Mouse (Mus musculus) MEL (cell line): ENCODE data around the gene Itih4. TPM values are rescaled to one million over a fixed set of nuclear protein-coding genes. Genes with fewer than 3 reads are reported as not detected.

ENCODE experiments used
- DNase-seq: peaks from one replicate; pipeline ENCODE4 v3.0.0; 2011; ENCODE audit warnings: low read depth, low spot score
- H3K27ac ChIP-seq: 2 replicates; pipeline ENCODE4 v1.5.1; 2012; ENCODE audit warnings: low read depth, mild to moderate bottlenecking, control low read depth, low read length, moderate library complexity; ENCODE audit not compliant: control insufficient read depth
- H3K27me3 ChIP-seq, 2 experiments: fragments of 150-350 bp in 1 of 2; sonication (generic) in 1 of 2; 2 replicates each; pipeline ENCODE4 v1.6.1; 2012; ENCODE audit warnings: low read length in 2 of 2, mild to moderate bottlenecking in 2 of 2, improper control_type of control experiment in 1 of 2, moderate library complexity in 1 of 2; ENCODE audit not compliant: insufficient read depth in 2 of 2, control insufficient read depth in 1 of 2
- H3K36me3 ChIP-seq, 2 experiments: 2 replicates each; pipeline ENCODE4 v1.6.1; 2012 to 2014; ENCODE audit warnings: low read length in 2 of 2, improper control_type of control experiment in 1 of 2, inconsistent platforms in 1 of 2, mild to moderate bottlenecking in 1 of 2; ENCODE audit not compliant: insufficient read depth in 2 of 2, control insufficient read depth in 1 of 2
- H3K4me1 ChIP-seq, 2 experiments: fragments of 150-350 bp in 1 of 2; sonication (generic) in 1 of 2; 2 replicates each; pipeline ENCODE4 v1.6.1; 2012; ENCODE audit warnings: low read length in 2 of 2, improper control_type of control experiment in 1 of 2, mild to moderate bottlenecking in 1 of 2; ENCODE audit not compliant: insufficient read depth in 2 of 2, control insufficient read depth in 1 of 2
- H3K4me3 ChIP-seq, 2 experiments: fragments of 150-350 bp in 1 of 2; sonication (generic) in 1 of 2; 2 replicates each; pipeline ENCODE4 v1.5.1; 2012; ENCODE audit warnings: low read depth in 2 of 2, low read length in 2 of 2, mild to moderate bottlenecking in 2 of 2, moderate library complexity in 2 of 2, control low read depth in 1 of 2, improper control_type of control experiment in 1 of 2; ENCODE audit not compliant: control insufficient read depth in 1 of 2, insufficient read depth in 1 of 2
- H3K79me2 ChIP-seq: 2 replicates; pipeline ENCODE4 v1.6.1; 2012; ENCODE audit warnings: mild to moderate bottlenecking, low read length, moderate library complexity; ENCODE audit not compliant: control insufficient read depth, poor library complexity, insufficient read depth
- H3K9ac ChIP-seq: 2 replicates; pipeline ENCODE4 v1.6.1; 2012; ENCODE audit warnings: low read depth, mild to moderate bottlenecking, control low read depth, low read length, moderate library complexity; ENCODE audit not compliant: control insufficient read depth, poor library complexity, severe bottlenecking
- H3K9me3 ChIP-seq: fragments of 150-350 bp; sonication (generic); replicated peaks from 2 replicates; pipeline ENCODE4 v1.6.1; 2012; ENCODE audit warnings: mild to moderate bottlenecking, low read length, improper control_type of control experiment, moderate library complexity; ENCODE audit not compliant: insufficient read depth
- CHD1 ChIP-seq: IDR thresholded peaks from 2 replicates; pipeline ENCODE4 v1.6.1; 2012; ENCODE audit warnings: low read depth, mild to moderate bottlenecking, inconsistent platforms, low read length, improper control_type of control experiment
- E2F4 ChIP-seq: IDR thresholded peaks from 2 replicates; pipeline ENCODE4 v1.6.1; 2011; ENCODE audit warnings: low read depth, low read length, improper control_type of control experiment, borderline replicate concordance
- ELF1 ChIP-seq: IDR thresholded peaks from 2 replicates; pipeline ENCODE4 v1.6.1; 2014; ENCODE audit warnings: low read depth, mild to moderate bottlenecking, inconsistent platforms, low read length, improper control_type of control experiment, moderate library complexity
- EP300 ChIP-seq, 2 experiments: IDR thresholded peaks; 2 replicates each; pipeline ENCODE4 v1.6.1; 2011; ENCODE audit warnings: improper control_type of control experiment in 2 of 2, low read length in 2 of 2, low read depth in 1 of 2, mild to moderate bottlenecking in 1 of 2
- ETS1 ChIP-seq: IDR thresholded peaks from 2 replicates; pipeline ENCODE4 v1.6.1; 2012; ENCODE audit warnings: low read depth, mild to moderate bottlenecking, inconsistent platforms, low read length, improper control_type of control experiment, moderate library complexity
- GABPA ChIP-seq: IDR thresholded peaks from 2 replicates; pipeline ENCODE4 v1.6.1; 2012; ENCODE audit warnings: low read depth, mild to moderate bottlenecking, inconsistent platforms, low read length, improper control_type of control experiment, moderate library complexity
- GATA1 ChIP-seq: IDR thresholded peaks from 2 replicates; pipeline ENCODE4 v1.6.1; 2011; ENCODE audit warnings: low read depth, low read length, improper control_type of control experiment
- JUND ChIP-seq: IDR thresholded peaks from 2 replicates; pipeline ENCODE4 v1.6.1; 2011; ENCODE audit warnings: low read depth, mild to moderate bottlenecking, improper control_type of control experiment, low read length
- MAFK ChIP-seq: IDR thresholded peaks from 2 replicates; pipeline ENCODE4 v1.6.1; 2011; ENCODE audit warnings: low read depth, mild to moderate bottlenecking, low read length, improper control_type of control experiment, borderline replicate concordance
- MAX ChIP-seq: IDR thresholded peaks from 2 replicates; pipeline ENCODE4 v1.6.1; 2011; ENCODE audit warnings: low read length, improper control_type of control experiment
- MAZ ChIP-seq: IDR thresholded peaks from 2 replicates; pipeline ENCODE4 v1.6.1; 2012; ENCODE audit warnings: low read depth, mild to moderate bottlenecking, inconsistent platforms, low read length, improper control_type of control experiment
- MXI1 ChIP-seq: IDR thresholded peaks from 2 replicates; pipeline ENCODE4 v1.6.1; 2011; ENCODE audit warnings: mild to moderate bottlenecking, low read depth, low read length, improper control_type of control experiment
- MYB ChIP-seq: IDR thresholded peaks from 2 replicates; pipeline ENCODE4 v1.6.1; 2011; ENCODE audit warnings: mild to moderate bottlenecking, low read depth, low read length, improper control_type of control experiment
- MYC ChIP-seq: IDR thresholded peaks from 2 replicates; pipeline ENCODE4 v1.6.1; 2011; ENCODE audit warnings: low read depth, mild to moderate bottlenecking, low read length, improper control_type of control experiment, moderate library complexity
- NELFE ChIP-seq: IDR thresholded peaks from 2 replicates; pipeline ENCODE4 v1.6.1; 2011; ENCODE audit warnings: low read depth, low read length, improper control_type of control experiment
- NRF1 ChIP-seq: IDR thresholded peaks from 2 replicates; pipeline ENCODE4 v1.6.1; 2014; ENCODE audit warnings: low read depth, mild to moderate bottlenecking, inconsistent platforms, low read length, improper control_type of control experiment, moderate library complexity; ENCODE audit not compliant: poor library complexity, insufficient read depth, severe bottlenecking
- POLR2A ChIP-seq, 2 experiments: IDR thresholded peaks; 2 replicates each; pipeline ENCODE4 v1.6.1; 2011 to 2012; ENCODE audit warnings: low read length in 2 of 2, mild to moderate bottlenecking in 2 of 2, control low read depth in 1 of 2, improper control_type of control experiment in 1 of 2, low read depth in 1 of 2, moderate library complexity in 1 of 2; ENCODE audit not compliant: control insufficient read depth in 1 of 2, insufficient read depth in 1 of 2, poor library complexity in 1 of 2
- POLR2AphosphoS2 ChIP-seq: IDR thresholded peaks from 2 replicates; pipeline ENCODE4 v1.6.1; 2011; ENCODE audit warnings: low read length, improper control_type of control experiment
- POLR2AphosphoS5 ChIP-seq: IDR thresholded peaks from 2 replicates; pipeline ENCODE4 v1.6.1; 2012; ENCODE audit warnings: low read depth, borderline replicate concordance, mild to moderate bottlenecking, inconsistent platforms, low read length, moderate library complexity, mixed read lengths
- SIN3A ChIP-seq: IDR thresholded peaks from 2 replicates; pipeline ENCODE4 v1.6.1; 2012; ENCODE audit warnings: low read length, improper control_type of control experiment, inconsistent platforms
- SMC3 ChIP-seq: IDR thresholded peaks from 2 replicates; pipeline ENCODE4 v1.6.1; 2011; ENCODE audit warnings: low read depth, low read length, improper control_type of control experiment
- TAL1 ChIP-seq: IDR thresholded peaks from 2 replicates; pipeline ENCODE4 v1.6.1; 2012; ENCODE audit warnings: mild to moderate bottlenecking, inconsistent platforms, low read length, moderate library complexity, mixed read lengths
- TBP ChIP-seq: IDR thresholded peaks from 2 replicates; pipeline ENCODE4 v1.8.0; 2011; ENCODE audit warnings: low read depth, low read length, improper control_type of control experiment
- ZC3H11A ChIP-seq: IDR thresholded peaks from 2 replicates; pipeline ENCODE4 v1.6.1; 2012; ENCODE audit warnings: low read depth, mild to moderate bottlenecking, inconsistent platforms, low read length, improper control_type of control experiment
- ZMIZ1 ChIP-seq: IDR thresholded peaks from 2 replicates; pipeline ENCODE4 v1.6.1; 2012; ENCODE audit warnings: low read depth, mild to moderate bottlenecking, inconsistent platforms, low read length, improper control_type of control experiment, moderate library complexity
- ZNF384 ChIP-seq: IDR thresholded peaks from 2 replicates; pipeline ENCODE4 v1.6.1; 2012; ENCODE audit warnings: low read depth, mild to moderate bottlenecking, inconsistent platforms, low read length, improper control_type of control experiment
- polyA plus RNA-seq, 2 experiments: library from polyadenylated mRNA; stranded (reverse) in 1 of 2; unstranded in 1 of 2; fragments of >175 nt in 1 of 2; fragments of >200 nt in 1 of 2; gene quantifications; 2 replicates each; pipeline versions ENCODE4 v1.2.1 to v1.2.4; 2012; ENCODE audit warnings: low replicate concordance in 2 of 2, low read depth in 1 of 2; ENCODE audit not compliant: insufficient read length in 2 of 2, insufficient read depth in 1 of 2, missing spikeins in 1 of 2
- total RNA-seq: library from RNA; depleted of rRNA; stranded (reverse); fragments of 300-350 nt; gene quantifications from 2 replicates; pipeline ENCODE4 v1.2.3, GENCODE M21; 2012

The Itih4 gene
- total and polyA plus RNA-seq, 3 experiments: not detected

- TF ChIP-seq MXI1 (no peak), GATA1 (no peak), POLR2AphosphoS5 (no peak), MAZ (no peak), GABPA (no peak), NELFE (peak; percentile 68; the same call in 1 of the 2 replicates), MYB (no peak), ZC3H11A (no peak), ZNF384 (no peak), NRF1 (no peak)
These were observed 21.6 kb downstream of the Itih4 start (continued) for GRCm38 (mm10) chr14:30907814-30908265.

- no peak overlapping the region for H3K4me3 ChIP-seq
- H3K4me1 ChIP-seq: peaks cover 3 to 15% of the 10 kb centered on the region in 2 experiments
- peaks cover 0 to 6% of the 10 kb centered on the region in 2 experiments; a peak in 2 of 4 replicates for H3K36me3 ChIP-seq
- TF ChIP-seq ZMIZ1 (no peak), E2F4 (no peak), JUND (no peak), EP300 (IDR thresholded peaks at IDR 0.05; ENCODE audit: low read depth in 1 of 2, low read length in 2 of 2) (no peak), MAX (no peak), ETS1 (no peak), POLR2A (IDR thresholded peaks at IDR 0.05; ENCODE audit: control insufficient read depth in 1 of 2, insufficient read depth in 1 of 2, low read depth in 1 of 2, low read length in 2 of 2, poor library complexity in 1 of 2) (no peak), ZNF384 (no peak), CHD1 (no peak), TAL1 (no peak), GABPA (no peak), NELFE (no peak), MAFK (no peak), MYC (no peak), SIN3A (no peak), NRF1 (no peak), TBP (no peak), SMC3 (no peak), POLR2AphosphoS2 (no peak), ELF1 (no peak)
- H3K9me3 ChIP-seq: no peaks in the 10 kb centered on the region
- H3K27me3 ChIP-seq: peaks cover 0 to 1% of the 10 kb centered on the region in 2 experiments; a peak in 1 of 4 replicates
- H3K79me2 ChIP-seq: no peaks in the 10 kb centered on the region
- DNase-seq: no peak
- H3K9ac ChIP-seq: no peak overlapping the region
- no peak overlapping the region for H3K27ac ChIP-seq
These were observed 24.9 kb downstream of the Itih4 start for GRCm38 (mm10) chr14:30911141-30911540.
